8 mouse cellular contexts compared by ENCODE assay signal in genomic region chr14:34820653-34821005, GRCm38 (mm10). TPM values are rescaled to one million over a fixed set of nuclear protein-coding genes. Genes with fewer than 3 reads are reported as not detected.
DNase-seq lines count a peak whose midpoint lies in the region; ATAC-seq and TF ChIP-seq lines count a peak whose summit lies in the region.

No protein-coding gene starts in this region.

- H3K27me3 ChIP-seq in kidney, adult 2 months (replicated peaks; ENCODE audit: control insufficient read depth, insufficient read depth, low read length), result peaks cover 6% of the 10 kb centered on the region; the same call in 1 of the 2 replicates
- peaks cover 93% of the 10 kb centered on the region for H3K27me3 ChIP-seq in embryonic facial prominence, embryonic 13.5 days
- H3K27me3 ChIP-seq in hindbrain, postnatal 0 days (ENCODE audit: insufficient read depth, low read length), result peaks cover 10% of the 10 kb centered on the region
- H3K27me3 ChIP-seq in liver, embryonic 16.5 days (ENCODE audit: control insufficient read depth, insufficient read depth, low read depth, low read length), result peaks cover 81% of the 10 kb centered on the region

- ATAC-seq in embryonic facial prominence, embryonic 13.5 days (ENCODE audit: insufficient number of reproducible peaks, insufficient read depth, low FRiP score, low TSS enrichment, low read depth), result no peak
- ATAC-seq in hindbrain, postnatal 0 days, result peak; percentile 11
- no peak for ATAC-seq in liver, embryonic 16.5 days (ENCODE audit: low read depth)

- TF ChIP-seq POLR2A in kidney, adult 2 months (IDR thresholded peaks at IDR 0.05; ENCODE audit: low read depth, low read length), result no peak

- peaks cover 6% of the 10 kb centered on the region for H3K4me1 ChIP-seq in kidney, adult 2 months (ENCODE audit: control insufficient read depth, insufficient read depth, low read length)
- peaks cover 33% of the 10 kb centered on the region for H3K4me1 ChIP-seq in embryonic facial prominence, embryonic 13.5 days
- H3K4me1 ChIP-seq in hindbrain, postnatal 0 days (ENCODE audit: insufficient read depth, low read length), result no peaks in the 10 kb centered on the region; the same call in 1 of the 2 replicates
- H3K4me1 ChIP-seq in liver, embryonic 16.5 days (ENCODE audit: control insufficient read depth, low read depth, low read length), result no peaks in the 10 kb centered on the region; the same call in 1 of the 2 replicates

- H3K36me3 ChIP-seq in kidney, adult 2 months (ENCODE audit: control insufficient read depth, insufficient read depth, low read length), result no peaks in the 10 kb centered on the region
- no peaks in the 10 kb centered on the region for H3K36me3 ChIP-seq in embryonic facial prominence, embryonic 13.5 days
- H3K36me3 ChIP-seq in hindbrain, postnatal 0 days (ENCODE audit: insufficient read depth, low read length), result no peaks in the 10 kb centered on the region
- H3K36me3 ChIP-seq in liver, embryonic 16.5 days (ENCODE audit: control insufficient read depth, insufficient read depth), result no peaks in the 10 kb centered on the region

- no peak for DNase-seq in kidney, adult 2 months
- no peak for DNase-seq in kidney, adult 9 months
- peak; percentile 63 for DNase-seq in hindbrain, postnatal 0 days (ENCODE audit: low spot score)
- DNase-seq in B cell, adult 2 months, result no peak
- no peak for DNase-seq in ovary, postnatal 10 days (ENCODE audit: low spot score)
- DNase-seq in thymus, postnatal 0 days (ENCODE audit: low spot score), result no peak

- peak overlapping the region; percentile 66 for H3K9ac ChIP-seq in embryonic facial prominence, embryonic 13.5 days
- H3K9ac ChIP-seq in hindbrain, postnatal 0 days (replicated peaks; ENCODE audit: low read length), result peak overlapping the region; percentile 76
- H3K9ac ChIP-seq in liver, embryonic 16.5 days (ENCODE audit: low read depth, low read length), result no peak overlapping the region

- TF ChIP-seq CTCF in kidney, adult 2 months (conservative IDR thresholded peaks at IDR 0.05; ENCODE audit: insufficient read depth, insufficient read length, low read depth, low read length), result no peak
- TF ChIP-seq CTCF in hindbrain, postnatal 0 days (IDR thresholded peaks at IDR 0.05; ENCODE audit: low read depth), result no peak

- H3K27ac ChIP-seq in kidney, adult 2 months (ENCODE audit: insufficient read depth, low read depth, low read length), result no peak overlapping the region
- no peak overlapping the region for H3K27ac ChIP-seq in embryonic facial prominence, embryonic 13.5 days
- H3K27ac ChIP-seq in hindbrain, postnatal 0 days, result peak overlapping the region; percentile 80; the same call in 1 of the 2 replicates
- H3K27ac ChIP-seq in liver, embryonic 16.5 days (ENCODE audit: low read length), result no peak overlapping the region

- H3K4me2 ChIP-seq in embryonic facial prominence, embryonic 13.5 days, result peak overlapping the region; percentile 84
- peak overlapping the region; percentile 77 for H3K4me2 ChIP-seq in hindbrain, postnatal 0 days (ENCODE audit: low read depth, low read length)
- H3K4me2 ChIP-seq in liver, embryonic 16.5 days (ENCODE audit: low read depth, low read length), result peak overlapping the region; percentile 53; the same call in 1 of the 2 replicates

- no peaks in the 10 kb centered on the region for H3K9me3 ChIP-seq in embryonic facial prominence, embryonic 13.5 days
- no peaks in the 10 kb centered on the region for H3K9me3 ChIP-seq in hindbrain, postnatal 0 days (ENCODE audit: low read length)
- H3K9me3 ChIP-seq in liver, embryonic 16.5 days (replicated peaks; ENCODE audit: control insufficient read depth, low read length), result no peaks in the 10 kb centered on the region

- WGBS in kidney, adult 2 months, result 3% methylated on average over 12 of the region's 12 CpGs
- WGBS in embryonic facial prominence, embryonic 13.5 days, result under 1% methylated on average over 12 of the region's 12 CpGs
- WGBS in hindbrain, postnatal 0 days, result under 1% methylated on average over 12 of the region's 12 CpGs
- 3% methylated on average over 12 of the region's 12 CpGs for WGBS in liver, embryonic 16.5 days (ENCODE audit: insufficient replicate concordance)

- peak overlapping the region; percentile 34; the same call in 1 of the 2 replicates for H3K4me3 ChIP-seq in kidney, adult 2 months (ENCODE audit: insufficient read depth, low read depth, low read length)
- peak overlapping the region; percentile 58 for H3K4me3 ChIP-seq in embryonic facial prominence, embryonic 13.5 days
- peak overlapping the region; percentile 81 for H3K4me3 ChIP-seq in hindbrain, postnatal 0 days (ENCODE audit: low read length)
- 0 out of 2 replicates have a peak overlapping the region, but pooled peaks have one; percentile 42 for H3K4me3 ChIP-seq in liver, embryonic 16.5 days (ENCODE audit: low read depth, low read length)

RNA-seq across cellular contexts. Expression of gene Grid1, which starts 0.7 kb away (rescaled TPM):
- polyA plus RNA-seq in kidney, adult 2 months (2012; rRNA removed), result 1.3 and 1.4 TPM in 2 replicates
- polyA plus RNA-seq in embryonic facial prominence, embryonic 13.5 days (2015; fragmentation: Nextera tagmentation; extraction: Ambion mirVana), result 0.81 and 1.0 TPM in 2 replicates
- total RNA-seq in hindbrain, postnatal 0 days (2014; rRNA removed), result 33.7 and 36.7 TPM in 2 replicates
- polyA plus RNA-seq in hindbrain, postnatal 0 days (2015; fragmentation: Nextera tagmentation; extraction: Ambion mirVana), result 8.1 and 8.6 TPM in 2 replicates
- 0.02 TPM in 1 of 2 replicates, not detected in the other for polyA plus RNA-seq in liver, embryonic 16.5 days (2015; fragmentation: Nextera tagmentation; extraction: Ambion mirVana)
- 0.05 and 0.08 TPM in 2 replicates for polyA plus RNA-seq in thymus, postnatal 0 days (2015; fragmentation: Nextera tagmentation; extraction: Ambion mirVana)
